Mouse (Mus musculus) lung, embryonic 16.5 days (tissue): ENCODE results near the gene Tle1. TPM values are rescaled to one million over a fixed set of nuclear protein-coding genes. Genes with fewer than 3 reads are reported as not detected.
A peak's percentile ranks its signal among the peaks of the same experiment; 100 is the strongest.

Source experiments
- ATAC-seq: fragments of 200-750 bp; cut with Nextera tagmentation; 2 replicates; pipeline ENCODE4 v1.8.0; 2017; ENCODE audit warnings: low read depth, mild to moderate bottlenecking, moderate library complexity
- H3K27ac ChIP-seq: fragments of 300-500 bp; sonication (generic); 2 replicates; pipeline ENCODE4 v1.5.1; 2014; ENCODE audit warnings: mild to moderate bottlenecking, control low read depth, low read length
- H3K27me3 ChIP-seq: fragments of 300-500 bp; sonication (generic); 2 replicates; pipeline ENCODE4 v1.6.1; 2014; ENCODE audit warnings: low read depth, low read length, mixed read lengths; ENCODE audit not compliant: control insufficient read depth, insufficient read depth
- H3K36me3 ChIP-seq: fragments of 300-500 bp; sonication (generic); 2 replicates; pipeline ENCODE4 v1.6.1; 2014; ENCODE audit warnings: low read length; ENCODE audit not compliant: control insufficient read depth, insufficient read depth
- H3K4me1 ChIP-seq: fragments of 300-500 bp; sonication (generic); replicated peaks from 2 replicates; pipeline ENCODE4 v1.6.1; 2014; ENCODE audit warnings: low read length, mixed read lengths; ENCODE audit not compliant: control insufficient read depth, insufficient read depth
- H3K4me2 ChIP-seq: fragments of 300-500 bp; sonication (generic); 2 replicates; pipeline ENCODE4 v1.6.1; 2014; ENCODE audit warnings: low read depth, low read length, control low read depth
- H3K4me3 ChIP-seq: fragments of 300-500 bp; sonication (generic); 2 replicates; pipeline ENCODE4 v1.5.1; 2014; ENCODE audit warnings: mild to moderate bottlenecking, low read length, control low read depth
- H3K9ac ChIP-seq: fragments of 300-500 bp; sonication (generic); 2 replicates; pipeline ENCODE4 v1.6.1; 2014; ENCODE audit warnings: low read length, control low read depth
- H3K9me3 ChIP-seq: fragments of 300-500 bp; sonication (generic); 2 replicates; pipeline ENCODE4 v1.6.1; 2016; ENCODE audit warnings: low read length; ENCODE audit not compliant: control insufficient read depth
- WGBS: fragments of 180-500 bp; shearing (Covaris S2); extraction: QIAGEN DNeasy Blood & Tissue Kit; methylation state at CpG from one replicate; pipeline ENCODE4 v1.1.7; 2014; 5-methylcytosine and 5-hydroxymethylcytosine counted together
- polyA plus RNA-seq: library from polyadenylated mRNA; unstranded; fragments of >200 nt; fragmentation: Nextera tagmentation; extraction: Ambion mirVana; gene quantifications from 2 replicates; pipeline ENCODE4 v1.2.1, GENCODE M21; 2015

The Tle1 gene
- polyA plus RNA-seq, 1 experiment from 2014 or later = 15.7 TPM

DNA sequence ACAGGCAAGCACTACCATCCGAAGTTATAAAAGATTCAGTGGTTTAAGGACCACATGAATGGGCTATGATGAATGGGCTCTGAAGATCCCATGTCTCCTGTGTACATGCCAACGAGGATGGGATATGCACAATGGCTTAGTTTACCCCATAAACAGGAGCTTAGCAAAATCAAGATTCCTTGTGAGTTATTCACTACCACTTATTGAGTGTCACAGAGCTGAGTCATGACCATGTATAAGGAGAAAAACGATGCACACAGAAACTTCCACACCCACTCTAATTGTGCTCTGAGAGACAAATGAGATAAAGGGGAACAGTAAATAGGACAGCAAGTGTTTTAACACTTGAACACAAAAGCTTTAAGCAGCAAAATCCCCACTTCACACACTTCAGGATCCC, 60.0 kb downstream of the Tle1 start:
- H3K36me3 ChIP-seq = peaks cover 16% of the 10 kb centered on the region
- H3K27ac ChIP-seq = no peak overlapping the region
- H3K9ac ChIP-seq = no peak overlapping the region
- no peak overlapping the region for H3K4me2 ChIP-seq
- no peaks in the 10 kb centered on the region for H3K27me3 ChIP-seq
- H3K4me1 ChIP-seq = peaks cover 4% of the 10 kb centered on the region; the same call in 1 of the 2 replicates
- ATAC-seq = no peak
- 49% methylated on average over 3 of the region's 3 CpGs for WGBS
- H3K9me3 ChIP-seq = no peaks in the 10 kb centered on the region
- H3K4me3 ChIP-seq = no peak overlapping the region

DNA sequence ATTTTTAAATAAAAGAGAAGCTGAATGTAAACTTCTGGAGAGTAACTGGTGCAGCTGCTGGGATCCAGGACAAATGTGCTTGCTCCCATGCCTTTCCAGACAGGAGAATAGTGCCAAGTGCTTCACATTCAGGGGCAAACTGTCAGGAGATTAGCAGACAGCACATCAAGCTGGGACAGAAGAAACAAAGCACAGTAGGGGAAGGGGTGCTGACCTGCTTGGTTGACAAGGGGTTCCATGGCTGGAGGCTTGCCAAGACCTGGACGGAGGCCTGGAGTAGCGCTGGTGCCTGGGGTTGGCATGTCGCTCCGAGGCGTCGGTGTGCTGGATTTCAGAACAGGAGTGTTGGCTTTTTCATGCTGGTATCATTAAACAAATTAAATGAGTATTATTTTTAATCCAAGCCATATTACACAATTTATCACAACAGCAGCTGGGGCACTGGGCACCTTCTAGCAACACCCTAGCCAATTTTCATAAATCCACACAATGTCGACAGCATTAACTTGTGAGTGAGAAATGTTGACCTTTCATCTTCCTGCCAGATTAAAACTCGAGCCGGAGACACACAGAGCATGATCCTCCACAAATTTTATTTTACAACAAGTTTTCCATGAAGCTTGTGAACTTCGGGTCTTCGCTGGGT, 61.1 kb downstream of the Tle1 start:
- no peak overlapping the region for H3K4me2 ChIP-seq
- H3K9ac ChIP-seq = no peak overlapping the region
- H3K27ac ChIP-seq = no peak overlapping the region
- no peaks in the 10 kb centered on the region for H3K9me3 ChIP-seq
- H3K4me1 ChIP-seq = peaks cover 4% of the 10 kb centered on the region; the same call in 1 of the 2 replicates
- H3K36me3 ChIP-seq = peaks cover 21% of the 10 kb centered on the region
- no peaks in the 10 kb centered on the region for H3K27me3 ChIP-seq
- WGBS = 47% methylated on average over 11 of the region's 11 CpGs
- no peak overlapping the region for H3K4me3 ChIP-seq
- ATAC-seq = peak; percentile 81

DNA sequence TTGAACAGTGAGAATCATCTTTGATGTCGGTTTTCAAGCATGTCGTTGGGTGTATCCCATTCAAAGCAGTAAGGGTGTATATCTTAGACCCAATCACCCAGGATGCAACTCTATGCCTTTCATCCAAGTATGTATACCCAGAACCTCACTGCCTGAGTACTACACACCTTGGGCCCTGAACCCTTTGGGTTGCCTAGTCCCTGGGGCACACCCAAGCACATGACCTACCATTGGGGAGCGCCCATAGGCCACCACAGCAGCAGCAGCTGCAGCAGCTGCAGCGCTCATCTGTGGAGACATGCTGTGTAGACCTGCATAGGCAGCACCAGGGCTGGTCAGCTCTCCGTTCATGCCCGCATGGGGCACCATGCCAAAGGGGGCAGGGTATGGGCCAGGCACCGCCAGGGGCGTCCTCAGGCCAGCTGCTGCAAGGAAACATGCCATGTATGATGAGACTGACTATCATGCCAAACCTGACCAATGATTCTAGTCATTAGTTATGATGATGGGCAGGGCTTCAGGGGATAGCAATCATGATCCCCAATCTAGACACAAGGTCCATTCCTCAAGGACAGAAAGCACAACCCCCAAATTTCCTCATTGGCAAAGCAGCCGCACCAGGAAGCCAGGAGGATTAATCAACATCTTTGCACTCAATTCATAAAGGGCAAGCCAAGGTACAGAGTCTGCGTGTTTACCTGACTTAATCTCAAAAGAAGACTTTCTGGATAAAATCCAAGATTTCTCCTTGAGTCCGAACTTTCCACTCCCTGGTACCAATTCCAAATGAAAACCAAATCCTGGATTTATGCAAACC, 62.2 kb downstream of the Tle1 start:
- H3K27me3 ChIP-seq = no peaks in the 10 kb centered on the region
- no peak for ATAC-seq
- 86% methylated on average over 11 of the region's 11 CpGs for WGBS
- H3K4me2 ChIP-seq = no peak overlapping the region
- no peak overlapping the region for H3K27ac ChIP-seq
- H3K9ac ChIP-seq = no peak overlapping the region
- peaks cover 26% of the 10 kb centered on the region for H3K36me3 ChIP-seq
- no peak overlapping the region for H3K4me3 ChIP-seq
- H3K9me3 ChIP-seq = no peaks in the 10 kb centered on the region
- peaks cover 4% of the 10 kb centered on the region; the same call in 1 of the 2 replicates for H3K4me1 ChIP-seq

DNA sequence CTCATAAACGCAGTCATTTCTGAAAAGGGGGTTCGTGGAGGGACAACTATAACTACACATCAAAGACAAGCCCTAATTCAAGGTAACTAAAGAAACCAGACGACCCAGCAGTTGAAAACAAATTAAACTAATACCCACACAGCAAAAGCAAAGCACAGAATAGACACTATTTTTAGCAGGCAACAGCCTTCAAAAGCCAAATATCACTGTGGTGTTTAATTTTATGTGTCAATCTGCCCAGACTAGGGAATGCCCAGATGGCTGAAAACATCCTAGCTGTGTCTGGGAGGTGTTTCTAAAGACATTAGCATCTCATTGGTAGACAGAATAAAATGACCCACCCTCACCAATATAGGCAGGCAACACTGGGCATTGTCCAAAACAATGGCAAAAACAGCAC, 68.1 kb downstream of the Tle1 start:
- Histone ChIP-seq H3K4me2 (no peak overlapping the region), H3K9ac (no peak overlapping the region), H3K4me1 (no peaks in the 10 kb centered on the region), H3K27ac (no peak overlapping the region), H3K36me3 (peaks cover 12% of the 10 kb centered on the region; the same call in 1 of the 2 replicates), H3K9me3 (no peaks in the 10 kb centered on the region), H3K27me3 (no peaks in the 10 kb centered on the region), H3K4me3 (no peak overlapping the region)
- 77% methylated on average over 3 of the region's 3 CpGs for WGBS
- no peak for ATAC-seq

DNA sequence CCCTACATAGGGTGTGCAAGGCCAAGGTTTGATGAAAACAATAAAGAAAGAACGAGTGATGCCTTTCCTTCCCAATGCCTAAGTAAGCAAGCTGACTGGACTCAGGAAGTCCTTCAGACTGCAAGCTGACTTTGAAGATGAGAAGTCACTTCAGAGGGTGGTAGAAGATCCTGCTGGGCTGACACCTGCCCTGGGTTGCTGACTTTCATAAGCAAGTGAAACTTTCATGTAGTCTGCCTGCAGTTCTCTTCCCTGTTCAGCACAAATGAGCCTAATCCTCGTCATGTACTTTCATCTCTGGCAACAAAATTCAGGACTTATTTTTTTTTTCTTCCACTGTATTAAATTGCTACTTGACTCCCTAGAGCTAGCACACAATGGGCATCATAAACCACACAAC, 73.1 kb downstream of the Tle1 start:
- H3K9ac ChIP-seq = no peak overlapping the region
- no peaks in the 10 kb centered on the region for H3K4me1 ChIP-seq
- no peaks in the 10 kb centered on the region for H3K27me3 ChIP-seq
- no peak overlapping the region for H3K27ac ChIP-seq
- ATAC-seq = no peak
- no peak overlapping the region for H3K4me2 ChIP-seq
- H3K36me3 ChIP-seq = peaks cover 17% of the 10 kb centered on the region
- H3K4me3 ChIP-seq = no peak overlapping the region
- WGBS = 56% methylated on average over 2 of the region's 2 CpGs
- no peaks in the 10 kb centered on the region for H3K9me3 ChIP-seq

DNA sequence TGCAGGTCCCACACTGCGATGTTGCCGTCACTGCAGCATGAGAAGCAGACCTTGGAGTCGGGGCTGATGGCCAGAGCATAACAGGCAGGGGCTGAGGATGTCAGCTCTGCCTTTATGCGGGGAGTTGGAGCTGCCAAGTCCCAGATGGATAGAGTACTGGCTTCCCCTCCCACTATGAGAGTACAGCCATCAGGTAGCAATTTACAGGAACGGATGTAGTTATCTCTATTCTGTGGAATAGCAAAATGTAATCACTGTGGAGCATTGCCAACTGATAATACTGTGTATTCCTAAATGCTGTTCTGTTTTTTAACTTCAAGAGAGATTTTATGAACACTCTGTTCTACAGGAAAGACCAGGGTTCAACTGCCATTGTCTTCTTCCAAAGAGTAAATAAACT, 75.9 kb downstream of the Tle1 start:
- H3K27me3 ChIP-seq = no peaks in the 10 kb centered on the region
- no peak overlapping the region for H3K4me3 ChIP-seq
- H3K4me1 ChIP-seq = no peaks in the 10 kb centered on the region
- no peak overlapping the region for H3K9ac ChIP-seq
- no peak overlapping the region for H3K27ac ChIP-seq
- peaks cover 27% of the 10 kb centered on the region for H3K36me3 ChIP-seq
- no peaks in the 10 kb centered on the region for H3K9me3 ChIP-seq
- WGBS = 63% methylated on average over 5 of the region's 5 CpGs
- H3K4me2 ChIP-seq = no peak overlapping the region
- no peak for ATAC-seq

DNA sequence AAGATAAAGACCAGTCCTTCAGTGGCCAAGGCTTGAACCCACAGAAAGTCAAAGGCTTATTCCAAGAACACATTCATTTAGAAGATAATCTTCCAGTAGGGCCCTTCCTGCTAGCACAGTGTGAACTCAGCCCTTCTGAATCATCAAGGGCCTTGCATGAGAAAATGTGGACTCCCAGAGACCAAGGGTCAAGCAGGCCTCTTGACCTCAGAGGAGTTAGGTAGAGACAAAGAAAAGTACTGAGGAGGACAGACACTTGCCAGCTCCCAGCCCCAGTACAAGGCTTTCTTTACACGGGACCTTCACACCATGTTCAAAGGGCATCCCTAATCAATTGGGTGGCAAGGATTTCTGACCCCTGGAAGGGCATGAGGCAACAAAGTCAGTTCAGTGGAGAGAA, 77.9 kb downstream of the Tle1 start:
- Histone ChIP-seq H3K4me2 (no peak overlapping the region), H3K36me3 (peaks cover 39% of the 10 kb centered on the region), H3K27me3 (no peaks in the 10 kb centered on the region), H3K9ac (no peak overlapping the region), H3K9me3 (no peaks in the 10 kb centered on the region), H3K4me3 (no peak overlapping the region), H3K27ac (no peak overlapping the region), H3K4me1 (no peaks in the 10 kb centered on the region)
- no peak for ATAC-seq
- 26% methylated on average over 1 of the region's 1 CpGs for WGBS

DNA sequence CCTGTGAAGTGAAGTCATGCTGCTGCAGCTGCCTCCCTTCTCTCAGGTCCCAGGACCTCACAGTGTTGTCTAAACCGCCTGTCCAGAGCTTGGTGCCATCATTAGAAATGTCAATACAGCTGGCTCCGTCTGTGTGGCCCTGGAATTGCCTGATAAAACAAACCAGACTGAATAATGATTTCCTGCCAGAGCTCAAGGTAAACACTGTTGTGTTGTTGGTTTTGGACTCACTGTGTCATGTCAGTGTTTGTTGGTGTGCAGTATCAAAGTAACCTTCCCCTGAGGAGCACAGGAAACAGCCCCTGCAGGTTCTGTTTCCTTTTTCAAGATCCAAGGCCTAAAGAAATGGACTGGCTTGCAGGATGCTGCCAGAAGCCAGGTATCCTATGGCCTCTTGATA, 78.4 kb downstream of the Tle1 start:
- ATAC-seq = no peak
- Histone ChIP-seq H3K36me3 (peaks cover 39% of the 10 kb centered on the region), H3K4me3 (no peak overlapping the region), H3K4me2 (no peak overlapping the region), H3K9me3 (no peaks in the 10 kb centered on the region), H3K27me3 (no peaks in the 10 kb centered on the region), H3K27ac (no peak overlapping the region), H3K9ac (no peak overlapping the region), H3K4me1 (no peaks in the 10 kb centered on the region)
- 42% methylated on average over 2 of the region's 2 CpGs for WGBS

DNA sequence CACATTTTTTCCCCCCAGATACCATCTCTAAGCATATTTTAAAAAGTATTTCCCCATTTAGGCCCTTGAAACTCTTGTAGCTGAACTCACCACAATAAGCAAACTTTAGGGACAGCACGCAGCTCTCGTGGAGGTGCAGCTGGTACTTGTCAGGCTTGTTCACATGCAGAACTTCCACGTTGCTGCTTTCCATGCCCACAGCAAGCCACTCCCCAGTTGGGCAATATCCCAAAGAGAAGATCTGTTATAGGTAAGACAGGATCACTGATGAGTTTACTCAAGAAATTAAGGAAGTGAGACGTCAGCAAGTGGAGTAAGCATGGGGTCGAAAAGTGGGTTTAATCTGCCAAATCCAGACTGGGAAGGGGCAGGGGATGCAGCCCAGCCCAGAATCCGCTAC, 80.7 kb downstream of the Tle1 start:
- Histone ChIP-seq H3K4me3 (no peak overlapping the region), H3K4me1 (no peaks in the 10 kb centered on the region), H3K9ac (no peak overlapping the region), H3K27ac (no peak overlapping the region), H3K36me3 (peaks cover 34% of the 10 kb centered on the region), H3K4me2 (no peak overlapping the region), H3K27me3 (no peaks in the 10 kb centered on the region), H3K9me3 (no peaks in the 10 kb centered on the region)
- 84% methylated on average over 6 of the region's 6 CpGs for WGBS
- no peak for ATAC-seq
